Mouse (Mus musculus): ENCODE data around the gene Serpina1f. TPM values are rescaled to one million over a fixed set of nuclear protein-coding genes. Genes with fewer than 3 reads are reported as not detected.
"Not testable (repeated sequence)": the region's sequence is repeated elsewhere in the genome, so short reads cannot be mapped to it uniquely, and the experiment has no call there.

The Serpina1f gene
- polyA plus RNA-seq (2016; fragmentation: Nextera tagmentation; extraction: Ambion mirVana) = not detected in 2 replicates

- WGBS = 86% methylated on average over 8 of the region's 8 CpGs
- H3K9ac ChIP-seq = no peak within 1 kb of the TSS
- no peak within 1 kb of the TSS for H3K4me3 ChIP-seq
- H3K4me2 ChIP-seq (replicated peaks) = no peak within 1 kb of the TSS
- H3K9me3 ChIP-seq = no peaks in the 10 kb centered on the region
- H3K4me1 ChIP-seq = no peaks in the 10 kb centered on the region
- no peak for ATAC-seq (ENCODE audit: insufficient number of reproducible peaks, insufficient read depth, low FRiP score, low TSS enrichment)
- no peak within 1 kb of the TSS for H3K27ac ChIP-seq
- H3K36me3 ChIP-seq = no peaks in the 10 kb centered on the region
- no peaks in the 10 kb centered on the region for H3K27me3 ChIP-seq
Measured at GRCm38 (mm10) chr12:103695429-103695828, at the start of gene Serpina1f. Serpina1f (minus strand) TSS chr12:103695529.

- 90% methylated on average over 6 of the region's 6 CpGs for WGBS
- H3K9ac ChIP-seq; H3K4me3 ChIP-seq; ATAC-seq (ENCODE audit: insufficient number of reproducible peaks, insufficient read depth, low FRiP score, low TSS enrichment); H3K4me2 ChIP-seq (replicated peaks); H3K36me3 ChIP-seq; H3K9me3 ChIP-seq; H3K4me1 ChIP-seq; H3K27ac ChIP-seq; H3K27me3 ChIP-seq: not testable (repeated sequence)
Measured at GRCm38 (mm10) chr12:103737791-103738580, 42.7 kb upstream of the Serpina1f start.

GRCm38 (mm10) chr12:103735566-103735965 is 40.2 kb upstream of the Serpina1f start:
- ATAC-seq (ENCODE audit: insufficient number of reproducible peaks, insufficient read depth, low FRiP score, low TSS enrichment); H3K4me2 ChIP-seq (replicated peaks); H3K9ac ChIP-seq; H3K4me1 ChIP-seq; H3K27me3 ChIP-seq; H3K9me3 ChIP-seq; H3K4me3 ChIP-seq; H3K27ac ChIP-seq; H3K36me3 ChIP-seq: not testable (repeated sequence)
- WGBS = 83% methylated on average over 4 of the region's 4 CpGs

- not testable (repeated sequence) for H3K9ac ChIP-seq; H3K4me1 ChIP-seq; H3K27ac ChIP-seq; ATAC-seq (ENCODE audit: insufficient number of reproducible peaks, insufficient read depth, low FRiP score, low TSS enrichment); H3K27me3 ChIP-seq; H3K9me3 ChIP-seq; H3K4me2 ChIP-seq (replicated peaks); H3K4me3 ChIP-seq; H3K36me3 ChIP-seq
- WGBS = 89% methylated on average over 4 of the region's 4 CpGs
Measured at GRCm38 (mm10) chr12:103735101-103735500, 39.8 kb upstream of the Serpina1f start.

- 71% methylated on average over 3 of the region's 3 CpGs for WGBS
- Histone ChIP-seq H3K4me3 (no peak overlapping the region), H3K27ac (no peak overlapping the region), H3K9me3 (no peaks in the 10 kb centered on the region), H3K9ac (no peak overlapping the region), H3K4me2 (replicated peaks) (no peak overlapping the region), H3K27me3 (no peaks in the 10 kb centered on the region), H3K36me3 (no peaks in the 10 kb centered on the region), H3K4me1 (no peaks in the 10 kb centered on the region)
- ATAC-seq (ENCODE audit: insufficient number of reproducible peaks, insufficient read depth, low FRiP score, low TSS enrichment) = no peak
Measured at GRCm38 (mm10) chr12:103711537-103711936, 16.2 kb upstream of the Serpina1f start.

- Histone ChIP-seq H3K4me1 (no peaks in the 10 kb centered on the region), H3K9me3 (no peaks in the 10 kb centered on the region), H3K9ac (no peak overlapping the region), H3K36me3 (no peaks in the 10 kb centered on the region), H3K27ac (no peak overlapping the region), H3K4me2 (replicated peaks) (no peak overlapping the region), H3K27me3 (no peaks in the 10 kb centered on the region), H3K4me3 (no peak overlapping the region)
- WGBS = 73% methylated on average over 1 of the region's 1 CpGs
- ATAC-seq (ENCODE audit: insufficient number of reproducible peaks, insufficient read depth, low FRiP score, low TSS enrichment) = no peak
Measured at GRCm38 (mm10) chr12:103710405-103710804, 15.1 kb upstream of the Serpina1f start.

- no peak overlapping the region for H3K9ac ChIP-seq
- H3K4me1 ChIP-seq = no peaks in the 10 kb centered on the region
- H3K27ac ChIP-seq = no peak overlapping the region
- H3K36me3 ChIP-seq = no peaks in the 10 kb centered on the region
- 74% methylated on average over 4 of the region's 4 CpGs for WGBS
- no peaks in the 10 kb centered on the region for H3K9me3 ChIP-seq
- H3K4me2 ChIP-seq (replicated peaks) = no peak overlapping the region
- H3K27me3 ChIP-seq = no peaks in the 10 kb centered on the region
- no peak for ATAC-seq (ENCODE audit: insufficient number of reproducible peaks, insufficient read depth, low FRiP score, low TSS enrichment)
- no peak overlapping the region for H3K4me3 ChIP-seq
Measured at GRCm38 (mm10) chr12:103706113-103706512, 10.8 kb upstream of the Serpina1f start.

- Histone ChIP-seq H3K4me3 (no peak overlapping the region), H3K9ac (no peak overlapping the region), H3K9me3 (no peaks in the 10 kb centered on the region), H3K27me3 (no peaks in the 10 kb centered on the region), H3K4me2 (replicated peaks) (no peak overlapping the region), H3K36me3 (no peaks in the 10 kb centered on the region), H3K4me1 (no peaks in the 10 kb centered on the region), H3K27ac (no peak overlapping the region)
- 52% methylated on average over 2 of the region's 2 CpGs for WGBS
- ATAC-seq (ENCODE audit: insufficient number of reproducible peaks, insufficient read depth, low FRiP score, low TSS enrichment) = no peak
Measured at GRCm38 (mm10) chr12:103705547-103705946, 10.2 kb upstream of the Serpina1f start.

- Histone ChIP-seq H3K9ac (no peak overlapping the region), H3K9me3 (no peaks in the 10 kb centered on the region), H3K4me1 (no peaks in the 10 kb centered on the region), H3K27ac (no peak overlapping the region), H3K4me2 (replicated peaks) (no peak overlapping the region), H3K36me3 (no peaks in the 10 kb centered on the region), H3K4me3 (no peak overlapping the region), H3K27me3 (no peaks in the 10 kb centered on the region)
- 74% methylated on average over 4 of the region's 4 CpGs for WGBS
- no peak for ATAC-seq (ENCODE audit: insufficient number of reproducible peaks, insufficient read depth, low FRiP score, low TSS enrichment)
Measured at GRCm38 (mm10) chr12:103700144-103700750, 4.9 kb upstream of the Serpina1f start.

- ATAC-seq (ENCODE audit: insufficient number of reproducible peaks, insufficient read depth, low FRiP score, low TSS enrichment) = no peak
- Histone ChIP-seq H3K9ac (no peak overlapping the region), H3K27me3 (no peaks in the 10 kb centered on the region), H3K4me2 (replicated peaks) (no peak overlapping the region), H3K4me1 (no peaks in the 10 kb centered on the region), H3K4me3 (no peak overlapping the region), H3K27ac (no peak overlapping the region), H3K9me3 (no peaks in the 10 kb centered on the region), H3K36me3 (no peaks in the 10 kb centered on the region)
- WGBS = 54% methylated on average over 3 of the region's 3 CpGs
Measured at GRCm38 (mm10) chr12:103688221-103688814, 7.0 kb downstream of the Serpina1f start.

- Histone ChIP-seq H3K27me3 (no peaks in the 10 kb centered on the region), H3K9ac (no peak overlapping the region), H3K9me3 (no peaks in the 10 kb centered on the region), H3K27ac (no peak overlapping the region), H3K4me2 (replicated peaks) (no peak overlapping the region), H3K36me3 (no peaks in the 10 kb centered on the region), H3K4me1 (no peaks in the 10 kb centered on the region), H3K4me3 (no peak overlapping the region)
- ATAC-seq (ENCODE audit: insufficient number of reproducible peaks, insufficient read depth, low FRiP score, low TSS enrichment) = no peak
- WGBS = 72% methylated on average over 7 of the region's 7 CpGs
Measured at GRCm38 (mm10) chr12:103687021-103687420, 8.3 kb downstream of the Serpina1f start.

GRCm38 (mm10) chr12:103686050-103686449 is 9.3 kb downstream of the Serpina1f start:
- WGBS = 75% methylated on average over 3 of the region's 3 CpGs
- Histone ChIP-seq H3K9me3 (no peaks in the 10 kb centered on the region), H3K27ac (no peak overlapping the region), H3K4me2 (replicated peaks) (no peak overlapping the region), H3K4me3 (no peak overlapping the region), H3K4me1 (no peaks in the 10 kb centered on the region), H3K27me3 (no peaks in the 10 kb centered on the region), H3K36me3 (no peaks in the 10 kb centered on the region), H3K9ac (no peak overlapping the region)
- ATAC-seq (ENCODE audit: insufficient number of reproducible peaks, insufficient read depth, low FRiP score, low TSS enrichment) = no peak
